Mouse (Mus musculus): ENCODE results near the gene Urad. TPM values are rescaled to one million over a fixed set of nuclear protein-coding genes. Genes with fewer than 3 reads are reported as not detected.

Urad gene
- polyA plus RNA-seq, 1 experiment from 2014 or later: not detected

GRCm38 (mm10) chr5:147317321-147317720 is 4.9 kb downstream of the Urad start:
- Histone ChIP-seq H3K27ac (ENCODE audit: low read length) (no peak overlapping the region), H3K36me3 (ENCODE audit: control insufficient read depth, insufficient read depth, low read length) (no peaks in the 10 kb centered on the region), H3K4me1 (ENCODE audit: control insufficient read depth, insufficient read depth, low read length) (no peaks in the 10 kb centered on the region), H3K9me3 (ENCODE audit: control insufficient read depth, low read depth, low read length) (no peaks in the 10 kb centered on the region), H3K27me3 (ENCODE audit: control insufficient read depth, insufficient read depth, low read length) (peaks cover 63% of the 10 kb centered on the region), H3K4me3 (ENCODE audit: low read depth, low read length) (no peak overlapping the region), H3K9ac (replicated peaks; ENCODE audit: low read depth, low read length) (no peak overlapping the region), H3K4me2 (replicated peaks; ENCODE audit: low read depth, low read length) (no peak overlapping the region)
- no peak for ATAC-seq (ENCODE audit: insufficient number of reproducible peaks, insufficient read depth, low FRiP score, low read depth)
- 10% methylated on average over 7 of the region's 7 CpGs for WGBS

- Histone ChIP-seq H3K27me3 (ENCODE audit: control insufficient read depth, insufficient read depth, low read length) (peaks cover 80% of the 10 kb centered on the region), H3K9ac (replicated peaks; ENCODE audit: low read depth, low read length) (no peak overlapping the region), H3K27ac (ENCODE audit: low read length) (no peak overlapping the region), H3K4me3 (ENCODE audit: low read depth, low read length) (no peak overlapping the region), H3K4me2 (replicated peaks; ENCODE audit: low read depth, low read length) (no peak overlapping the region), H3K4me1 (ENCODE audit: control insufficient read depth, insufficient read depth, low read length) (no peaks in the 10 kb centered on the region), H3K9me3 (ENCODE audit: control insufficient read depth, low read depth, low read length) (no peaks in the 10 kb centered on the region), H3K36me3 (ENCODE audit: control insufficient read depth, insufficient read depth, low read length) (no peaks in the 10 kb centered on the region)
- WGBS: under 1% methylated on average over 25 of the region's 25 CpGs
- no peak for ATAC-seq (ENCODE audit: insufficient number of reproducible peaks, insufficient read depth, low FRiP score, low read depth)
Observed at GRCm38 (mm10) chr5:147315432-147316075, 6.7 kb downstream of the Urad start.

- Histone ChIP-seq H3K9ac (replicated peaks; ENCODE audit: low read depth, low read length) (no peak overlapping the region), H3K9me3 (ENCODE audit: control insufficient read depth, low read depth, low read length) (no peaks in the 10 kb centered on the region), H3K27ac (ENCODE audit: low read length) (no peak overlapping the region), H3K4me2 (replicated peaks; ENCODE audit: low read depth, low read length) (no peak overlapping the region), H3K36me3 (ENCODE audit: control insufficient read depth, insufficient read depth, low read length) (no peaks in the 10 kb centered on the region), H3K4me1 (ENCODE audit: control insufficient read depth, insufficient read depth, low read length) (no peaks in the 10 kb centered on the region), H3K4me3 (ENCODE audit: low read depth, low read length) (no peak overlapping the region), H3K27me3 (ENCODE audit: control insufficient read depth, insufficient read depth, low read length) (peaks cover 86% of the 10 kb centered on the region)
- ATAC-seq (ENCODE audit: insufficient number of reproducible peaks, insufficient read depth, low FRiP score, low read depth): no peak
- WGBS: under 1% methylated on average over 39 of the region's 39 CpGs
Observed at GRCm38 (mm10) chr5:147314646-147315431, 7.4 kb downstream of the Urad start.

- Histone ChIP-seq H3K9me3 (ENCODE audit: control insufficient read depth, low read depth, low read length) (no peaks in the 10 kb centered on the region), H3K27ac (ENCODE audit: low read length) (no peak overlapping the region), H3K27me3 (ENCODE audit: control insufficient read depth, insufficient read depth, low read length) (peaks cover 91% of the 10 kb centered on the region), H3K4me3 (ENCODE audit: low read depth, low read length) (no peak overlapping the region), H3K4me1 (ENCODE audit: control insufficient read depth, insufficient read depth, low read length) (no peaks in the 10 kb centered on the region), H3K36me3 (ENCODE audit: control insufficient read depth, insufficient read depth, low read length) (no peaks in the 10 kb centered on the region), H3K4me2 (replicated peaks; ENCODE audit: low read depth, low read length) (no peak overlapping the region), H3K9ac (replicated peaks; ENCODE audit: low read depth, low read length) (no peak overlapping the region)
- ATAC-seq (ENCODE audit: insufficient number of reproducible peaks, insufficient read depth, low FRiP score, low read depth): no peak
- WGBS: 4% methylated on average over 27 of the region's 27 CpGs
Observed at GRCm38 (mm10) chr5:147312830-147313685, 9.2 kb downstream of the Urad start.

DNA sequence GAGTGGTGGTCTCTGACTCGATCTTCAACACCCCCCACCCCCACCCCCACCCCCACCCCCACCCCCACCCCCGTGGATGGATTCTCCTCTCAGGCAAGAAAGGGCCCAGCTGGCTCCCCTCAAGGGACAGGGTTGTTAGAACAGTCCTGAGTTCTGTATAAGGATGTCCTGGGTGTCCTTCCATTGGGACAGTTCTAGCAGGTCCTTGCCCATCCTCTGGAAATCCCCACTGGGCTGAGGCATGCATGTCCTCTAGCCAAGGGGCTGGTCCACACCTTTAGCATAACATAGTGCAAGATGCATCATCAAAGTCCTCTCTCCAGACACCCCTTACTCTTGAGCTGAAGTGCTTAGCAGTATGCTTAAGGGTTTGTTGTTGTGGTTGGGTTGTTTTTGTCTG is 12.5 kb downstream of the Urad start:
- Histone ChIP-seq H3K4me3 (ENCODE audit: low read depth, low read length) (no peak overlapping the region), H3K9ac (replicated peaks; ENCODE audit: low read depth, low read length) (no peak overlapping the region), H3K27me3 (ENCODE audit: control insufficient read depth, insufficient read depth, low read length) (peaks cover 89% of the 10 kb centered on the region), H3K27ac (ENCODE audit: low read length) (no peak overlapping the region), H3K4me1 (ENCODE audit: control insufficient read depth, insufficient read depth, low read length) (no peaks in the 10 kb centered on the region), H3K9me3 (ENCODE audit: control insufficient read depth, low read depth, low read length) (no peaks in the 10 kb centered on the region), H3K4me2 (replicated peaks; ENCODE audit: low read depth, low read length) (no peak overlapping the region), H3K36me3 (ENCODE audit: control insufficient read depth, insufficient read depth, low read length) (no peaks in the 10 kb centered on the region)
- 9% methylated on average over 2 of the region's 2 CpGs for WGBS
- ATAC-seq (ENCODE audit: insufficient number of reproducible peaks, insufficient read depth, low FRiP score, low read depth): no peak

DNA sequence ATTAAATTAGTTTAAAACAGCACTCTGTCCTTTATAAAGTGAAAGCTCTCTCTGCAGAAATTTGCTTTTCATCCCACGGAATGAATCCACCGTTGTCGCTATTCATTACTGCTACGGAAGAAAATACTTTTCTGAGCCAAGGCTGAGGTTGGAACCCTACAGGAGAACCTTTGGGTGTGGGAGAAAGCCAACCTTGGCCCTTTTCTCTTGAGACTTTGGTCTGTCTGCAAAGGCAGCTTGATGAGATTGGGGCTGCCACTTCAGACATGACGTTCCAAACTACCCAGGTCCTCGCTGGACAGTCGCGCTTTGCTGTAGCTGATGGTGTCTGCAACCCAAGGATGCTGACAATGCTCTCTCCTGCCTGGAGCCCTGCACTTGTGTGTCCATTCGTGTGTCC is 13.8 kb downstream of the Urad start:
- H3K27me3 ChIP-seq (ENCODE audit: control insufficient read depth, insufficient read depth, low read length): peaks cover 91% of the 10 kb centered on the region
- H3K27ac ChIP-seq (ENCODE audit: low read length): no peak overlapping the region
- WGBS: 16% methylated on average over 9 of the region's 9 CpGs
- no peak overlapping the region for H3K4me2 ChIP-seq (replicated peaks; ENCODE audit: low read depth, low read length)
- no peaks in the 10 kb centered on the region for H3K9me3 ChIP-seq (ENCODE audit: control insufficient read depth, low read depth, low read length)
- H3K36me3 ChIP-seq (ENCODE audit: control insufficient read depth, insufficient read depth, low read length): no peaks in the 10 kb centered on the region
- ATAC-seq (ENCODE audit: insufficient number of reproducible peaks, insufficient read depth, low FRiP score, low read depth): no peak
- no peaks in the 10 kb centered on the region for H3K4me1 ChIP-seq (ENCODE audit: control insufficient read depth, insufficient read depth, low read length)
- no peak overlapping the region for H3K9ac ChIP-seq (replicated peaks; ENCODE audit: low read depth, low read length)
- H3K4me3 ChIP-seq (ENCODE audit: low read depth, low read length): no peak overlapping the region

- ATAC-seq (ENCODE audit: insufficient number of reproducible peaks, insufficient read depth, low FRiP score, low read depth): no peak
- 3% methylated on average over 12 of the region's 12 CpGs for WGBS
- Histone ChIP-seq H3K27ac (ENCODE audit: low read length) (no peak overlapping the region), H3K36me3 (ENCODE audit: control insufficient read depth, insufficient read depth, low read length) (no peaks in the 10 kb centered on the region), H3K9me3 (ENCODE audit: control insufficient read depth, low read depth, low read length) (no peaks in the 10 kb centered on the region), H3K4me3 (ENCODE audit: low read depth, low read length) (no peak overlapping the region), H3K9ac (replicated peaks; ENCODE audit: low read depth, low read length) (no peak overlapping the region), H3K4me1 (ENCODE audit: control insufficient read depth, insufficient read depth, low read length) (no peaks in the 10 kb centered on the region), H3K4me2 (replicated peaks; ENCODE audit: low read depth, low read length) (no peak overlapping the region), H3K27me3 (ENCODE audit: control insufficient read depth, insufficient read depth, low read length) (peaks cover 91% of the 10 kb centered on the region)
Observed at GRCm38 (mm10) chr5:147307398-147307785, 14.8 kb downstream of the Urad start.

- WGBS: under 1% methylated on average over 63 of the region's 63 CpGs
- no peak for ATAC-seq (ENCODE audit: insufficient number of reproducible peaks, insufficient read depth, low FRiP score, low read depth)
- Histone ChIP-seq H3K27ac (ENCODE audit: low read length) (no peak within 1 kb of the TSS), H3K4me3 (ENCODE audit: low read depth, low read length) (peak within 1 kb of the TSS; percentile 17), H3K9me3 (ENCODE audit: control insufficient read depth, low read depth, low read length) (no peaks in the 10 kb centered on the region), H3K9ac (replicated peaks; ENCODE audit: low read depth, low read length) (no peak within 1 kb of the TSS), H3K4me1 (ENCODE audit: control insufficient read depth, insufficient read depth, low read length) (no peaks in the 10 kb centered on the region), H3K4me2 (replicated peaks; ENCODE audit: low read depth, low read length) (peak within 1 kb of the TSS; percentile 16; the same call in 1 of the 2 replicates), H3K36me3 (ENCODE audit: control insufficient read depth, insufficient read depth, low read length) (no peaks in the 10 kb centered on the region), H3K27me3 (ENCODE audit: control insufficient read depth, insufficient read depth, low read length) (peaks cover 90% of the 10 kb centered on the region)
Observed at GRCm38 (mm10) chr5:147306638-147307397, 15.4 kb downstream of the Urad start, which contains the start of gene Cdx2. TSS of gene Cdx2 (minus strand) at chr5:147307270.
